Mouse (Mus musculus) gastrocnemius, postnatal 25 days (tissue): ENCODE results near the gene Prpf38b. TPM values are rescaled to one million over a fixed set of nuclear protein-coding genes. Genes with fewer than 3 reads are reported as not detected.
"Not testable (repeated sequence)": the region's sequence is repeated elsewhere in the genome, so short reads cannot be mapped to it uniquely, and the experiment has no call there.

Experiments used
- DNase-seq: peaks from one replicate; pipeline ENCODE4 v3.0.0; 2022
- total RNA-seq, 2 experiments: library from RNA; stranded (reverse); gene quantifications; 1 replicate in 1 of 2; 2 replicates in 1 of 2; pipeline ENCODE4 v1.2.3; 2021

Gene Prpf38b
- total RNA-seq, 2 experiments from 2014 or later = 14.7 to 16.1 TPM

- DNase-seq = peak; percentile 38
Measured at GRCm38 (mm10) chr3:108900681-108901080, 10.8 kb downstream of the Prpf38b start.

- no peak for DNase-seq
Measured at GRCm38 (mm10) chr3:108900147-108900546, 11.4 kb downstream of the Prpf38b start.

- DNase-seq = no peak
Measured at GRCm38 (mm10) chr3:108898640-108899039, 12.9 kb downstream of the Prpf38b start.

GRCm38 (mm10) chr3:108892914-108893313 lies 18.6 kb downstream of the Prpf38b start:
- no peak for DNase-seq

GRCm38 (mm10) chr3:108892080-108892479 lies 19.4 kb downstream of the Prpf38b start:
- no peak for DNase-seq

- no peak for DNase-seq
Measured at GRCm38 (mm10) chr3:108889908-108890307, 21.6 kb downstream of the Prpf38b start, which contains the start of gene Fndc7. Gene Fndc7, minus strand, starts transcription at chr3:108890008.

- DNase-seq = no peak
Measured at GRCm38 (mm10) chr3:108887618-108887975, 23.9 kb downstream of the Prpf38b start.

GRCm38 (mm10) chr3:108886934-108887617 lies 24.5 kb downstream of the Prpf38b start:
- DNase-seq = no peak

GRCm38 (mm10) chr3:108885686-108886530 lies 25.6 kb downstream of the Prpf38b start:
- no peak for DNase-seq

- DNase-seq = no peak
Measured at GRCm38 (mm10) chr3:108884706-108885289, 26.7 kb downstream of the Prpf38b start.

GRCm38 (mm10) chr3:108883067-108883466 lies 28.5 kb downstream of the Prpf38b start:
- DNase-seq = no peak

GRCm38 (mm10) chr3:108881873-108882272 lies 29.7 kb downstream of the Prpf38b start:
- DNase-seq = not testable (repeated sequence)

GRCm38 (mm10) chr3:108880544-108881507 lies 30.7 kb downstream of the Prpf38b start:
- DNase-seq = no peak

GRCm38 (mm10) chr3:108879836-108880435 lies 31.6 kb downstream of the Prpf38b start:
- no peak for DNase-seq

- no peak for DNase-seq
Measured at GRCm38 (mm10) chr3:108879129-108879528, 32.4 kb downstream of the Prpf38b start.

GRCm38 (mm10) chr3:108870631-108871030 lies 40.9 kb downstream of the Prpf38b start:
- no peak for DNase-seq

GRCm38 (mm10) chr3:108867449-108867848 lies 44.1 kb downstream of the Prpf38b start:
- DNase-seq = no peak

GRCm38 (mm10) chr3:108865676-108866075 lies 45.9 kb downstream of the Prpf38b start:
- DNase-seq = no peak

- DNase-seq = no peak
Measured at GRCm38 (mm10) chr3:108865129-108865528, 46.4 kb downstream of the Prpf38b start.

GRCm38 (mm10) chr3:108863091-108863490 lies 48.4 kb downstream of the Prpf38b start:
- DNase-seq = no peak

GRCm38 (mm10) chr3:108862282-108862681 lies 49.2 kb downstream of the Prpf38b start:
- DNase-seq = not testable (repeated sequence)
